Mouse (Mus musculus): Measurements from ENCODE around the gene Pygo2. TPM values are rescaled to one million over a fixed set of nuclear protein-coding genes. Genes with fewer than 3 reads are reported as not detected.
"Not testable (repeated sequence)": the region's sequence is repeated elsewhere in the genome, so short reads cannot be mapped to it uniquely, and the experiment has no call there.

The Pygo2 gene
- total and polyA plus RNA-seq, 3 experiments, result 21.9 to 40.8 (median 29.7) TPM

GRCm38 (mm10) chr3:89425141-89425525 lies 4.9 kb upstream of the Pygo2 start:
- H3K4me2 ChIP-seq (ENCODE audit: insufficient read depth, low read depth, poor library complexity, severe bottlenecking), result no peak overlapping the region
- TF ChIP-seq SIN3A (IDR thresholded peaks at IDR 0.05; ENCODE audit: low read length) (no peak), RAD21 (IDR thresholded peaks at IDR 0.05; ENCODE audit: low read depth, low read length) (no peak), USF2 (conservative IDR thresholded peaks at IDR 0.05; ENCODE audit: low read depth, low read length) (no peak), ELF1 (IDR thresholded peaks at IDR 0.05; ENCODE audit: low read depth, low read length) (no peak), NRF1 (IDR thresholded peaks at IDR 0.05; ENCODE audit: low read depth, low read length) (no peak), MAFK (IDR thresholded peaks at IDR 0.05; ENCODE audit: insufficient replicate concordance, low read length) (no peak), CTCF (conservative IDR thresholded peaks at IDR 0.05 in 1 of 2, IDR thresholded peaks at IDR 0.05 in 1 of 2; ENCODE audit: low read depth in 2 of 2, low read length in 2 of 2) (no peak), MXI1 (IDR thresholded peaks at IDR 0.05; ENCODE audit: low read depth, low read length) (no peak), JUND (conservative IDR thresholded peaks at IDR 0.05; ENCODE audit: low read depth, low read length) (no peak), SMC3 (IDR thresholded peaks at IDR 0.05; ENCODE audit: low read depth, low read length) (no peak), JUN (IDR thresholded peaks at IDR 0.05; ENCODE audit: insufficient read depth, low read depth, low read length) (no peak), POLR2AphosphoS2 (IDR thresholded peaks at IDR 0.05; ENCODE audit: low read depth, low read length) (no peak), BHLHE40 (IDR thresholded peaks at IDR 0.05; ENCODE audit: low read depth, low read length) (no peak), KAT2A (IDR thresholded peaks at IDR 0.05; ENCODE audit: insufficient replicate concordance, low read length) (no peak), ZNF384 (IDR thresholded peaks at IDR 0.05; ENCODE audit: low read depth, low read length) (no peak), TCF12 (IDR thresholded peaks at IDR 0.05; ENCODE audit: low read depth, low read length) (no peak), E2F4 (IDR thresholded peaks at IDR 0.05; ENCODE audit: insufficient replicate concordance, low read depth, low read length) (no peak), IRF4 (IDR thresholded peaks at IDR 0.05; ENCODE audit: low read depth, low read length) (no peak), EP300 (IDR thresholded peaks at IDR 0.05; ENCODE audit: low read length) (no peak), NELFE (IDR thresholded peaks at IDR 0.05; ENCODE audit: low read depth, low read length) (no peak)
- peaks cover 14 to 35% of the 10 kb centered on the region in 2 experiments for H3K4me1 ChIP-seq (ENCODE audit: control insufficient read depth in 1 of 2, insufficient read depth in 2 of 2)
- no peak for DNase-seq (ENCODE audit: extremely low read depth)
- H3K36me3 ChIP-seq (replicated peaks in 1 of 2; ENCODE audit: control insufficient read depth in 1 of 2, insufficient read depth in 1 of 2, low read length in 1 of 2), result peaks cover 48 to 69% of the 10 kb centered on the region in 2 experiments
- in situ Hi-C loops (cut with MboI; ENCODE audit: low pct_ligation_motif_present, low pct_unique_long_range_greater_than_20kb, low sequenced_read_pairs), result no loop called here
- no peak overlapping the region for H3K4me3 ChIP-seq (replicated peaks in 1 of 3; ENCODE audit: low read depth in 2 of 3, low read length in 2 of 3, poor library complexity in 1 of 3)
- dilution Hi-C loops (cut with MboI; ENCODE audit: extremely low pct_ligation_motif_present, extremely low pct_unique_long_range_greater_than_20kb, low sequenced_read_pairs), result no loop called here
- no peaks in the 10 kb centered on the region for H3K27me3 ChIP-seq (replicated peaks)
- H3K27ac ChIP-seq (ENCODE audit: insufficient read depth, low read depth), result no peak overlapping the region
- no peak overlapping the region for H3K9ac ChIP-seq (ENCODE audit: insufficient read depth, low read depth)
- H3K9me3 ChIP-seq (replicated peaks; ENCODE audit: low read length), result no peaks in the 10 kb centered on the region
- peaks cover 16% of the 10 kb centered on the region for H3K79me2 ChIP-seq (replicated peaks; ENCODE audit: control insufficient read depth, extremely low read depth, insufficient read depth, poor library complexity, severe bottlenecking)

GRCm38 (mm10) chr3:89425876-89426275 lies 4.1 kb upstream of the Pygo2 start:
- Histone ChIP-seq H3K4me1 (ENCODE audit: control insufficient read depth in 1 of 2, insufficient read depth in 2 of 2) (peaks cover 11 to 30% of the 10 kb centered on the region in 2 experiments), H3K9me3 (replicated peaks; ENCODE audit: low read length) (no peaks in the 10 kb centered on the region), H3K36me3 (replicated peaks in 1 of 2; ENCODE audit: control insufficient read depth in 1 of 2, insufficient read depth in 1 of 2, low read length in 1 of 2) (peaks cover 48 to 69% of the 10 kb centered on the region in 2 experiments), H3K9ac (ENCODE audit: insufficient read depth, low read depth) (no peak overlapping the region), H3K27me3 (replicated peaks) (no peaks in the 10 kb centered on the region), H3K4me2 (ENCODE audit: insufficient read depth, low read depth, poor library complexity, severe bottlenecking) (no peak overlapping the region), H3K79me2 (replicated peaks; ENCODE audit: control insufficient read depth, extremely low read depth, insufficient read depth, poor library complexity, severe bottlenecking) (peaks cover 14% of the 10 kb centered on the region), H3K4me3 (replicated peaks in 1 of 3; ENCODE audit: low read depth in 2 of 3, low read length in 2 of 3, poor library complexity in 1 of 3) (no peak overlapping the region), H3K27ac (ENCODE audit: insufficient read depth, low read depth) (no peak overlapping the region)
- TF ChIP-seq GABPA (IDR thresholded peaks at IDR 0.05; ENCODE audit: insufficient replicate concordance, low read depth, low read length) (no peak), MAX (IDR thresholded peaks at IDR 0.05; ENCODE audit: low read length) (no peak), MAFK (IDR thresholded peaks at IDR 0.05; ENCODE audit: insufficient replicate concordance, low read length) (no peak), MXI1 (IDR thresholded peaks at IDR 0.05; ENCODE audit: low read depth, low read length) (no peak), MYC (IDR thresholded peaks at IDR 0.05; ENCODE audit: low read depth, low read length) (no peak), E2F4 (IDR thresholded peaks at IDR 0.05; ENCODE audit: insufficient replicate concordance, low read depth, low read length) (no peak), TCF12 (IDR thresholded peaks at IDR 0.05; ENCODE audit: low read depth, low read length) (no peak), CHD1 (IDR thresholded peaks at IDR 0.05; ENCODE audit: low read depth, low read length) (no peak), UBTF (IDR thresholded peaks at IDR 0.05; ENCODE audit: low read depth, low read length) (no peak), TBP (conservative IDR thresholded peaks at IDR 0.05; ENCODE audit: low read depth, low read length) (no peak)
- dilution Hi-C loops (cut with MboI; ENCODE audit: extremely low pct_ligation_motif_present, extremely low pct_unique_long_range_greater_than_20kb, low sequenced_read_pairs), result no loop called here
- in situ Hi-C loops (cut with MboI; ENCODE audit: low pct_ligation_motif_present, low pct_unique_long_range_greater_than_20kb, low sequenced_read_pairs), result no loop called here
- no peak for DNase-seq (ENCODE audit: extremely low read depth)

GRCm38 (mm10) chr3:89429021-89429420 lies 993 bp upstream of the Pygo2 start:
- H3K79me2 ChIP-seq (replicated peaks; ENCODE audit: control insufficient read depth, extremely low read depth, insufficient read depth, poor library complexity, severe bottlenecking), result peaks cover 19% of the 10 kb centered on the region
- H3K9me3 ChIP-seq (replicated peaks; ENCODE audit: low read length); H3K27me3 ChIP-seq (replicated peaks); H3K4me2 ChIP-seq (ENCODE audit: insufficient read depth, low read depth, poor library complexity, severe bottlenecking); H3K27ac ChIP-seq (ENCODE audit: insufficient read depth, low read depth); DNase-seq (ENCODE audit: extremely low read depth); in situ Hi-C loops (cut with MboI; ENCODE audit: low pct_ligation_motif_present, low pct_unique_long_range_greater_than_20kb, low sequenced_read_pairs); dilution Hi-C loops (cut with MboI; ENCODE audit: extremely low pct_ligation_motif_present, extremely low pct_unique_long_range_greater_than_20kb, low sequenced_read_pairs); H3K4me3 ChIP-seq (replicated peaks in 1 of 3; ENCODE audit: low read depth in 2 of 3, low read length in 2 of 3, poor library complexity in 1 of 3); H3K9ac ChIP-seq (ENCODE audit: insufficient read depth, low read depth): not testable (repeated sequence)
- H3K4me1 ChIP-seq (ENCODE audit: control insufficient read depth in 1 of 2, insufficient read depth in 2 of 2), result peaks cover 0 to 20% of the 10 kb centered on the region in 2 experiments; a peak in 2 of 4 replicates
- H3K36me3 ChIP-seq (replicated peaks in 1 of 2; ENCODE audit: control insufficient read depth in 1 of 2, insufficient read depth in 1 of 2, low read length in 1 of 2), result peaks cover 48 to 65% of the 10 kb centered on the region in 2 experiments

All from CH12.LX (cell line).